26 mouse cellular contexts compared by ENCODE assay signal in genomic region chr7:144634875-144635274, GRCm38 (mm10). TPM values are rescaled to one million over a fixed set of nuclear protein-coding genes. Genes with fewer than 3 reads are reported as not detected.
DNase-seq lines count a peak whose midpoint lies in the region; ATAC-seq and TF ChIP-seq lines count a peak whose summit lies in the region.
"Had no signal": no experiment of that assay in that cellular context is flagged by ENCODE, and none has a peak within 500 bp of the region (broad histone marks: within the 10 kb centered on the region; RNA-seq: fewer than 3 reads in every experiment).

No protein-coding gene starts in this region.

- H3K4me2 ChIP-seq in heart, embryonic 12.5 days, result no peak overlapping the region
- no peak overlapping the region for H3K4me2 ChIP-seq in kidney, postnatal 0 days (ENCODE audit: low read length)
- H3K4me2 ChIP-seq: forebrain, embryonic 15.5 days; midbrain, embryonic 11.5 days; neural tube, embryonic 12.5 days had no signal

- ATAC-seq in heart, embryonic 12.5 days (ENCODE audit: insufficient number of reproducible peaks, low FRiP score), result no peak
- no peak for ATAC-seq in kidney, postnatal 0 days (replicated peaks; ENCODE audit: low FRiP score, low read depth)
- ATAC-seq: forebrain, embryonic 15.5 days; midbrain, embryonic 16.5 days; Patski had no signal

- H3K4me3 ChIP-seq in gastrocnemius, adult 2 months, result no peak overlapping the region
- no peak overlapping the region for H3K4me3 ChIP-seq in heart, embryonic 12.5 days
- no peak overlapping the region for H3K4me3 ChIP-seq in kidney, postnatal 0 days (replicated peaks; ENCODE audit: low read depth, low read length)
- H3K4me3 ChIP-seq in kidney, adult 2 months (ENCODE audit: insufficient read depth, low read depth, low read length), result no peak overlapping the region
- H3K4me3 ChIP-seq in brown adipose tissue, adult 24 weeks (ENCODE audit: insufficient read depth, low read depth, low read length), result no peak overlapping the region
- H3K4me3 ChIP-seq: forebrain, embryonic 15.5 days; myocyte; neural tube, embryonic 12.5 days had no signal

- H3K9me3 ChIP-seq in heart, embryonic 12.5 days (replicated peaks), result no peaks in the 10 kb centered on the region
- no peaks in the 10 kb centered on the region for H3K9me3 ChIP-seq in kidney, postnatal 0 days (replicated peaks; ENCODE audit: low read length)
- H3K9me3 ChIP-seq: forebrain, embryonic 15.5 days; neural tube, embryonic 12.5 days had no signal

- intact Hi-C loops in gastrocnemius, adult 2 months (cut with DNase I), result no loop called here
- intact Hi-C loops in heart, postnatal 10 days (cut with DNase I), result no loop called here

- TF ChIP-seq CTCF in gastrocnemius, adult 2 months (IDR thresholded peaks at IDR 0.05), result peak; percentile 8; the same call in 1 of the 2 replicates
- TF ChIP-seq CTCF in kidney, postnatal 0 days (IDR thresholded peaks at IDR 0.05; ENCODE audit: low read depth), result 0 out of 2 replicates have a peak, but pooled peaks have one; percentile 18
- TF ChIP-seq CTCF in kidney, adult 2 months (conservative IDR thresholded peaks at IDR 0.05; ENCODE audit: insufficient read depth, insufficient read length, low read depth, low read length), result no peak

- H3K27ac ChIP-seq in gastrocnemius, adult 2 months, result peak overlapping the region; percentile 49
- no peak overlapping the region for H3K27ac ChIP-seq in heart, embryonic 12.5 days (ENCODE audit: poor library complexity, severe bottlenecking)
- no peak overlapping the region for H3K27ac ChIP-seq in kidney, postnatal 0 days
- no peak overlapping the region for H3K27ac ChIP-seq in kidney, adult 2 months (ENCODE audit: insufficient read depth, low read depth, low read length)
- peak overlapping the region; percentile 98 for H3K27ac ChIP-seq in brown adipose tissue, adult 24 weeks (replicated peaks; ENCODE audit: low read depth, low read length)
- H3K27ac ChIP-seq: forebrain, embryonic 15.5 days; hindbrain, postnatal 0 days; liver, embryonic 14.5 days; neural tube, embryonic 12.5 days had no signal

- DNase-seq in gastrocnemius, adult 2 months, result no peak
- DNase-seq in gastrocnemius, adult 18-20 months (ENCODE audit: low spot score), result no peak
- peak; percentile 32 to 40 for DNase-seq in heart, postnatal 10 days
- DNase-seq in kidney, postnatal 0 days (ENCODE audit: low spot score), result peak; percentile 25
- no peak for DNase-seq in kidney, adult 2 months
- DNase-seq in thymus, postnatal 4 days, result no peak
- DNase-seq: adrenal gland, postnatal 25 days; cerebellum, adult 2 months; cerebellum, postnatal 25 days; kidney, adult 18-20 months; liver; lung, adult 2 months; lung, postnatal 14 days; right cerebral cortex, adult 18-20 months; spleen, adult 18-20 months; thymus, postnatal 14 days had no signal

- no peaks in the 10 kb centered on the region for H3K27me3 ChIP-seq in heart, embryonic 12.5 days (replicated peaks)
- no peaks in the 10 kb centered on the region for H3K27me3 ChIP-seq in kidney, postnatal 0 days (ENCODE audit: insufficient read depth, low read length)
- no peaks in the 10 kb centered on the region for H3K27me3 ChIP-seq in kidney, adult 2 months (replicated peaks; ENCODE audit: control insufficient read depth, insufficient read depth, low read length)
- H3K27me3 ChIP-seq: forebrain, embryonic 15.5 days; Patski had no signal

- WGBS in heart, embryonic 12.5 days, result 60% methylated on average over 6 of the region's 6 CpGs
- WGBS in kidney, postnatal 0 days, result 54% methylated on average over 6 of the region's 6 CpGs
- 63% methylated on average over 6 of the region's 6 CpGs for WGBS in kidney, adult 2 months

- no peak for TF ChIP-seq POLR2A in kidney, adult 2 months (IDR thresholded peaks at IDR 0.05; ENCODE audit: low read depth, low read length)

- no peaks in the 10 kb centered on the region for H3K36me3 ChIP-seq in heart, embryonic 12.5 days
- no peaks in the 10 kb centered on the region for H3K36me3 ChIP-seq in kidney, postnatal 0 days (ENCODE audit: insufficient read depth, low read length)
- H3K36me3 ChIP-seq in kidney, adult 2 months (ENCODE audit: control insufficient read depth, insufficient read depth, low read length), result no peaks in the 10 kb centered on the region
- H3K36me3 ChIP-seq: forebrain, embryonic 15.5 days; neural tube, embryonic 12.5 days had no signal

- H3K4me1 ChIP-seq in heart, embryonic 12.5 days (replicated peaks), result peaks cover 13% of the 10 kb centered on the region
- 0 out of 2 replicates have a peak, but pooled peaks cover 5% of the 10 kb centered on the region for H3K4me1 ChIP-seq in kidney, postnatal 0 days (replicated peaks; ENCODE audit: insufficient read depth, low read length)
- no peaks in the 10 kb centered on the region for H3K4me1 ChIP-seq in kidney, adult 2 months (ENCODE audit: control insufficient read depth, insufficient read depth, low read length)
- peaks cover 24% of the 10 kb centered on the region; the same call in 1 of the 2 replicates for H3K4me1 ChIP-seq in brown adipose tissue, adult 24 weeks (ENCODE audit: control insufficient read depth, insufficient read depth, insufficient read length, low read length)

- H3K9ac ChIP-seq in heart, embryonic 12.5 days, result no peak overlapping the region
- H3K9ac ChIP-seq in kidney, postnatal 0 days (ENCODE audit: low read depth, low read length), result no peak overlapping the region
- H3K9ac ChIP-seq: forebrain, embryonic 15.5 days; liver, embryonic 14.5 days; neural tube, embryonic 12.5 days had no signal

RNA-seq across cellular contexts. Expression of gene Fadd, which starts 52.6 kb away (rescaled TPM):
- 1 to 10 TPM; 1.6 to 2.6 TPM for total RNA-seq in gastrocnemius, adult 2 months (2021)
- total RNA-seq in gastrocnemius, adult 18-20 months (2021), result 1 to 10 TPM; 2.1 to 2.3 TPM
- 10 to 100 TPM; 10.6 to 13.1 TPM for total RNA-seq in heart, postnatal 10 days (2021)
- 12.1 and 12.3 TPM in 2 replicates for polyA plus RNA-seq in heart, embryonic 12.5 days (2016; fragmentation: Nextera tagmentation; extraction: Ambion mirVana)
- polyA plus RNA-seq in kidney, postnatal 0 days (2015; fragmentation: Nextera tagmentation; extraction: Ambion mirVana), result 12.6 and 13.1 TPM in 2 replicates
- polyA plus RNA-seq in kidney, adult 2 months (2012; rRNA removed), result 15.2 and 16.0 TPM in 2 replicates
- polyA plus RNA-seq in brown adipose tissue, adult 24 weeks (2012; ENCODE audit: insufficient read depth, insufficient read length, missing spikeins), result 3.5 and 6.4 TPM in 2 replicates

Comparison
In these comparisons a context has a peak if more than half of its experiments do, and no peak if none do; other contexts are left out.
1. DNase-seq: peak in heart, postnatal 10 days (2 of 2) and kidney, postnatal 0 days (single experiment); none in gastrocnemius, adult 2 months (single experiment), gastrocnemius, adult 18-20 months (single experiment), kidney, adult 2 months (single experiment) and thymus, postnatal 4 days (single experiment).
2. H3K27ac ChIP-seq: peak in gastrocnemius, adult 2 months (single experiment) and brown adipose tissue, adult 24 weeks (single experiment); none in heart, embryonic 12.5 days (single experiment), kidney, postnatal 0 days (single experiment) and kidney, adult 2 months (single experiment).